Mouse (Mus musculus): ENCODE results near the gene Man1a2. TPM values are rescaled to one million over a fixed set of nuclear protein-coding genes. Genes with fewer than 3 reads are reported as not detected.

The Man1a2 gene
- polyA plus RNA-seq, 1 experiment from 2014 or later = 94.5 TPM

DNA sequence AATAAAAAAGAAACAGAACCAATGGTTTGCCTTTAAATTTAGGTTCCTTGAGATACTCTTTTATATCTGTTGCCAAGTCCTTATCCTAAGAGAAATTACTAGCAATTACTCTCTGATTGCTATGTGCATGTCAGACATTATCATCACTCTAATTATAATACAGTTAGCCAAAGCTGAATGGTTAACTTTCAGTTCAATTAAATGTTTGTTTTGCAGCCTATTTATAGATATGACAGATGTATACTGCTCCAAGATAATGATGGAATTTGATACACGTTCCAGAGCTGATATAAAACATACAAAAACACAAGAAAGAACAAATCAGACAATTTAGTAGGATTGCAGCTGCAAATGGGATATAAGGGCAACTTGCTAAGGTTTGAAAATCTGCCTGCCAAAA, 74.4 kb downstream of the Man1a2 start:
- H3K27me3 ChIP-seq = no peaks in the 10 kb centered on the region
- H3K4me1 ChIP-seq = no peaks in the 10 kb centered on the region
- no peak overlapping the region for H3K4me3 ChIP-seq
- no peak overlapping the region for H3K27ac ChIP-seq
- 83% methylated on average over 1 of the region's 1 CpGs for WGBS
- H3K9ac ChIP-seq = no peak overlapping the region
- no peak for ATAC-seq (ENCODE audit: insufficient number of reproducible peaks, insufficient read depth, low FRiP score, low TSS enrichment)
- no peaks in the 10 kb centered on the region for H3K36me3 ChIP-seq
- H3K4me2 ChIP-seq (replicated peaks) = no peak overlapping the region
- no peaks in the 10 kb centered on the region for H3K9me3 ChIP-seq

DNA sequence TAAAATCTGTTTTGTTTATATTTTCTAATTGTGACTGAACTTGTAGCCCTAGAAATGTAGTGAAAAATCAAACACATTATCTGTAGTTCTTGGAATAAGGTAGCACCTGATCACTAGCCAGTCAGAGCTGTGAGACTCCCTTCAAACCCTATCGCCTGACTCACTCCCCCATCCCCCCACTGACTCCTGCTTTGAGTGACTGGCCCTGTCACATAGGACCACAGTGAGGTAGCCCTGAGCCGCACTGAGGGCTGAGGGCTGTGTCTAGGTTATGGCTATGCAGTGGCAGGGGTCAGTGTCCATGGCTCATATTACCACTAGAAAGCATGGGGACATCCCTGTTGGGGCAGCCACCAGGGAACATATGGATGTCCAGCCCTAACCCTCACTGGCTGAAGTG, 80.8 kb downstream of the Man1a2 start:
- no peak overlapping the region for H3K4me2 ChIP-seq (replicated peaks)
- H3K9ac ChIP-seq = no peak overlapping the region
- H3K36me3 ChIP-seq = 0 out of 2 replicates have a peak, but pooled peaks cover 3% of the 10 kb centered on the region
- no peak for ATAC-seq (ENCODE audit: insufficient number of reproducible peaks, insufficient read depth, low FRiP score, low TSS enrichment)
- H3K27ac ChIP-seq = no peak overlapping the region
- no peaks in the 10 kb centered on the region for H3K9me3 ChIP-seq
- no peaks in the 10 kb centered on the region for H3K27me3 ChIP-seq
- 79% methylated on average over 2 of the region's 2 CpGs for WGBS
- no peaks in the 10 kb centered on the region for H3K4me1 ChIP-seq
- H3K4me3 ChIP-seq = no peak overlapping the region

DNA sequence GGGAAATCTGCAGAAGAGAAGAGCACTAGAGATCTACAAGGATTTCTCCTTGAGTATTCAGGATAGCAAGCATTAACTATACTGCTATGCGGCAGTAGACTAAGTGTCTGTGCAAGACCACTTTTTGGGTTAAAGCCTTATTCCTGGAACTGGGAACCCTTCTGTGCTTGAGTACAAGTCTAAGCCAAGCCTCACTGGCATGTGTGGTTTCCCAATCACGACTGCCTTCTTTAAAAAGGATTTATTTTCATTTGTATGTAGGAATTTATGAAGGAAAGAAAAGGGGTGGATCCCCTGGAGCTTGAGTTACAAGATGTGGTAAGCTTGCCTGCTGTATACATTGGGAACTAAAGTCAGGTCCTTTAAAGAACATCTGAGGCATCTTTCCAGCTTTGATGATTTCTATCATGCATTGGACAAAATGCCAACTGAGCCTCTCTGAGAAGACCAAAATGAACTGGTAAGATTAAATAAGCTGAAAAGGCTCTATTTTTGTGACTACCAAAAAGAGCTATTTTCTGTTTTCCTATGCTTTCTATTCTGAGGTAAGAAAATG, 86.0 kb downstream of the Man1a2 start:
- no peaks in the 10 kb centered on the region for H3K4me1 ChIP-seq
- H3K9ac ChIP-seq = no peak overlapping the region
- no peaks in the 10 kb centered on the region for H3K27me3 ChIP-seq
- H3K36me3 ChIP-seq = 0 out of 2 replicates have a peak, but pooled peaks cover 3% of the 10 kb centered on the region
- H3K9me3 ChIP-seq = no peaks in the 10 kb centered on the region
- H3K4me3 ChIP-seq = no peak overlapping the region
- no peak overlapping the region for H3K4me2 ChIP-seq (replicated peaks)
- 78% methylated on average over 2 of the region's 2 CpGs for WGBS
- no peak for ATAC-seq (ENCODE audit: insufficient number of reproducible peaks, insufficient read depth, low FRiP score, low TSS enrichment)
- no peak overlapping the region for H3K27ac ChIP-seq

DNA sequence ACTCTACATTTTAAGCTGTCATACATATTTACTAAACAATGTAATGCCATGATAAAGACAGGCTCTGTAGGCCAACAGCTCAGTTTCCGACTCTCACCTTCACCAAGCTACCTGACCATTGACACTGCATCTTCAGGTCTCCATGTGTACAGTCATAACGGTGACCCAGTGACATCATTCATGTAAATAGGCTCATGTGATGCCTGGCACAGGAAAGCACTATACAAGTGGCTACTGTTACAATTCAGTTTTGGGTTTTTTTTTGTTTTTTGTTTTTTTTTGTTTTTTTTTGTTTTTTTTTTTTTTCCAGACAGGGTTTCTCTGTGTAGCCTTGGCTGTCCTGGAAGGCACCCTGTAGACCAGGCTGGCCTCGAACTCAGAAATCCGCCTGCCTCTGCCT, 94.2 kb downstream of the Man1a2 start:
- no peak for ATAC-seq (ENCODE audit: insufficient number of reproducible peaks, insufficient read depth, low FRiP score, low TSS enrichment)
- WGBS = 96% methylated on average over 4 of the region's 4 CpGs

DNA sequence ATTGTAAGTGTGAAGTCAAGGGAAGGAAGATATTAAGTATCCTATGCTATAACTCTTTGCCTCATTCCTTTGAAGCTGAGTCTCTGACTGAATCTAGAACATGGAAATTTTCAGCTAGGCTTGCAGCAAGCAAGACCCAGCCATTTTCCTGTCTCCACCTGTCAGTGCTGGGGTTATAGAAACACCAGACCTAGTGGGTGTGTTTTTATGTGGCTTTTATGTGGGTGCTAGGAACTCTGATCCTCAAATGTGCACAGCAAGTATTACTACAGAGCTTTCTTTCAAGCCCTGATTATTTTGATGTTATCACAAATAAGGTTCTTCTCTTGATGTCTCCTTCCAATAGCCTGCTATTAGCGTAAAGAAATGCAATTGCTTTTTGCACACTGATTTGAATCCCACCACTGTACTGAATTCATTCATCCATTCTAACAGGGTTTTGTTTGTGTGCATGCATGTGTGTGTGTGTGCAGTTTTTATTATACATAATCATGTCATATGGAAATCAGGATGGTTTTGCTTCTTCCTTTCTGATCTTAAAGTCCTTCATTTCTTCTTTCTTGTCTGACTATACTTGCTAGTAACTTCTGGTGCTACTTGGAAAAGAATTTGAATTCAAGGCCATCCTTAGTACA, 102.5 kb downstream of the Man1a2 start:
- Histone ChIP-seq H3K36me3 (peaks cover 3% of the 10 kb centered on the region), H3K27me3 (no peaks in the 10 kb centered on the region), H3K27ac (no peak overlapping the region), H3K4me1 (no peaks in the 10 kb centered on the region), H3K9ac (no peak overlapping the region), H3K4me2 (replicated peaks) (no peak overlapping the region), H3K4me3 (no peak overlapping the region), H3K9me3 (no peaks in the 10 kb centered on the region)
- no peak for ATAC-seq (ENCODE audit: insufficient number of reproducible peaks, insufficient read depth, low FRiP score, low TSS enrichment)
- 90% methylated on average over 1 of the region's 1 CpGs for WGBS

More for the DNA sequence above, 94.2 kb downstream of the Man1a2 start:
- Histone ChIP-seq H3K4me2 (replicated peaks) (no peak overlapping the region), H3K36me3 (peaks cover 3% of the 10 kb centered on the region; the same call in 1 of the 2 replicates), H3K27ac (no peak overlapping the region), H3K4me3 (no peak overlapping the region), H3K9me3 (no peaks in the 10 kb centered on the region), H3K9ac (no peak overlapping the region), H3K4me1 (no peaks in the 10 kb centered on the region), H3K27me3 (no peaks in the 10 kb centered on the region)

DNA sequence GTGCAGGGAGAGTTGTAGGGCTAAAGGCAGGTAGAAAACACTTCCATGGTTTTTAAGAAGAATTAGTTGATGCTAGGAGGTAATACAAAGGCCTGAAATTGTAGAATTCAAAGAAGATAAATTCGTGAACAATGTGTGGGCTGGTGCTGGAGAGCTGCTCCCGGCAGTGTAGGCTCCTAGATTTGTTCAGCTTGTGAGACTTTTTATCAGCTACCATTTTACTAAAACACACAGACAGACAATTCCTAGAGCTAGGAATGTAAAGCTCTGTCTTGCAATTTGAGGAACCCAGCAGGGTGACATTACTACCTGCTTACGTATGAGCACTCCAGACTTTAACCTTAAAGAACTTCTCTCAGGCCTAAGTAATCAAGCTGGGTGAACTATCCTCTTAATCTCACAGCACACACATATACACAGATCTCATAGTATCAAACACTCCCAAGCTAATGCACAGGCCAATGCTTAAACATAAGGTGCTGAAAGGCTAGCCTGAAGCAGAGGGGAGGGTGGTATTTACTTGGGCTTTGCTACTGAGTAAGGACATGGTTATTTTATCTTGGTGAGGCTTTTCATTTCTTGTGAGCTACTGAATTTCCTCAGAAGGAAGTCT, 112.6 kb downstream of the Man1a2 start:
- ATAC-seq (ENCODE audit: insufficient number of reproducible peaks, insufficient read depth, low FRiP score, low TSS enrichment) = no peak
- 77% methylated on average over 3 of the region's 3 CpGs for WGBS
- Histone ChIP-seq H3K36me3 (0 out of 2 replicates have a peak, but pooled peaks cover 5% of the 10 kb centered on the region), H3K27ac (no peak overlapping the region), H3K9ac (no peak overlapping the region), H3K27me3 (no peaks in the 10 kb centered on the region), H3K9me3 (no peaks in the 10 kb centered on the region), H3K4me3 (no peak overlapping the region), H3K4me1 (no peaks in the 10 kb centered on the region), H3K4me2 (replicated peaks) (no peak overlapping the region)

DNA sequence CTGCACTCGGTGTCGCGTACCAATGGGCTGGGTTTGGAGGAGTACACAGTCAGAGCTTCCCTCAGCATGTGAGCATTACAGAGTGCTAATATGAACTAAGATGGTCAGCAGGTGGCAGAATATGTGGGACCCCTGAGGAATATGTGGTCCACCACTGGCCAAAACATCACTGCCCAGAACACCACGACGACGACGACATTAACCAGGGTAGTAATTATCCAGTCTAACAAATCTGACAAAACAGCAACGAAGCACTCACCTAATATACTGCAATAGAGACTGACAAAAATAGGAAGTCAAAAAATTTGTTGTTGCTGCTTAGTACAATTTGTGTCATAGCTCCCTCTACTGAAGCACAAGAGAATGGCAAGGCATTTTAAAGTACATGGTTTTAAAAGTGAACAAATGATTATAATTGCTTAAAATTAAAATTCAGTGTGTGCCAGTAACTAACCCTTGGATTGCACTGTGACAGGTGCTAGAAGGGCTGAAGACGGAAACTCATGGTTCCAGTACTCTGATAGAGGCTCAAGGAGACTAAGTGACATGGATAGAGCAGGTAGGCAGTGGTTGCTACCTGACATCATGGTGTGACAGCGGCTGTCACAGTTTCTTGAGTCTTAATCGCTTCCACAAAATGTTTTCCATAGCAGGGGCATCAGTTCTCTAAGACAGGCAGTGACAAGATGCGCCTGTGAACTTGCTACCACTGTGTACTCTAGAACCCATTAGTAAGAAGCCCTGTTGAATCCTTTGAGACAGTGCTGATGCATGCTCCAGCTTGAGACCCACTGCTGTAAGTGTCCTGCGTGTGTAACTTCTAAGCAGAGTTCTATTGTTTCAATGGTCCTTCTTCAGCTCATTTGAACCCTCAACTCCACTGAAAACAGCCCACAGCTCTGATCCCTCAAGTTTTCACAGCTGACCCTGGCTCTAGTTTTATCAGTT, 116.6 kb downstream of the Man1a2 start:
- Histone ChIP-seq H3K27ac (no peak overlapping the region), H3K4me1 (no peaks in the 10 kb centered on the region), H3K9ac (no peak overlapping the region), H3K27me3 (no peaks in the 10 kb centered on the region), H3K9me3 (no peaks in the 10 kb centered on the region), H3K36me3 (no peaks in the 10 kb centered on the region), H3K4me2 (replicated peaks) (no peak overlapping the region), H3K4me3 (no peak overlapping the region)
- WGBS = 83% methylated on average over 13 of the region's 13 CpGs
- no peak for ATAC-seq (ENCODE audit: insufficient number of reproducible peaks, insufficient read depth, low FRiP score, low TSS enrichment)

DNA sequence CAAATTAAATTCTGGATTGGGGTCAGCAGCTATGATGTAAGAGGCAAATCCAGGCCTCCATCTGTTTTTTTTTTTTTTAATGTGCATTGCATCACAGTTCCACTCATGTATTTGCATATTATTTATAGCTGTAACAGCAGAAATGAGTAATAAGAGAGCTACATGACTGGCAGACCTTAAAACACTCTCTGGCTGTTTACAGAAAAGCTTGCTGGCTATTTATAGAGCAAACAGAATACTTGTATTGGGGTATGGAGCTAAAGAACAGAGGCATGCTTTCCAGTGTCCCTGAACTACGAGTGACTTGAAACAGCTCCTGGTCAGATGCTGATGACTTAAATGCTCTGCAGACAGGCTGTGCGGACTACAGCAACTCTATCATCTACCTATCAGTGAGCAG, 121.7 kb downstream of the Man1a2 start:
- 78% methylated on average over 2 of the region's 2 CpGs for WGBS
- no peak overlapping the region for H3K9ac ChIP-seq
- no peak for ATAC-seq (ENCODE audit: insufficient number of reproducible peaks, insufficient read depth, low FRiP score, low TSS enrichment)

DNA sequence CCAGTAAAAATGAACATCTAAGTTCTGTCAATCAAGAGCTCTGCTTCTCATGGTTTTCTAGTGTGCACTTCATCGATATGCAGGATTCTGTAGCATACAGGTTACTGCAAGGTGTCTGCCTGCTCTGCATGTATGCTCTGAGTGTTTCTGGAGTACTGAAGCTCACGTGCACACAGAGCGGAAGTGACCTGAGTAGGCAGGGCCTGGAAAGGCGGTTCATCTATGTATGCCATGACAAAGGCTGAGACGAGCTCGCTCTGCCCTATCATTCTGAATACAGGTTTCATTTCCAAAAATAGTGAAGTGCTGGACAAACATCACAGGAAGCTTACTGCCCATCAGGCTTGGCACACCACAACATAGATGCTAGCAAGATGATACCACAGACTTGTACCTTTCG, 122.8 kb downstream of the Man1a2 start:
- Histone ChIP-seq H3K27ac (no peak overlapping the region), H3K4me1 (no peaks in the 10 kb centered on the region), H3K4me2 (replicated peaks) (no peak overlapping the region), H3K27me3 (no peaks in the 10 kb centered on the region), H3K4me3 (no peak overlapping the region), H3K36me3 (peaks cover 5% of the 10 kb centered on the region; the same call in 1 of the 2 replicates), H3K9ac (no peak overlapping the region), H3K9me3 (no peaks in the 10 kb centered on the region)
- 91% methylated on average over 7 of the region's 7 CpGs for WGBS
- ATAC-seq (ENCODE audit: insufficient number of reproducible peaks, insufficient read depth, low FRiP score, low TSS enrichment) = no peak

More for the DNA sequence above, 121.7 kb downstream of the Man1a2 start:
- Histone ChIP-seq H3K9me3 (no peaks in the 10 kb centered on the region), H3K4me3 (no peak overlapping the region), H3K4me1 (no peaks in the 10 kb centered on the region), H3K27ac (no peak overlapping the region), H3K27me3 (no peaks in the 10 kb centered on the region), H3K36me3 (peaks cover 5% of the 10 kb centered on the region; the same call in 1 of the 2 replicates), H3K4me2 (replicated peaks) (no peak overlapping the region)

DNA sequence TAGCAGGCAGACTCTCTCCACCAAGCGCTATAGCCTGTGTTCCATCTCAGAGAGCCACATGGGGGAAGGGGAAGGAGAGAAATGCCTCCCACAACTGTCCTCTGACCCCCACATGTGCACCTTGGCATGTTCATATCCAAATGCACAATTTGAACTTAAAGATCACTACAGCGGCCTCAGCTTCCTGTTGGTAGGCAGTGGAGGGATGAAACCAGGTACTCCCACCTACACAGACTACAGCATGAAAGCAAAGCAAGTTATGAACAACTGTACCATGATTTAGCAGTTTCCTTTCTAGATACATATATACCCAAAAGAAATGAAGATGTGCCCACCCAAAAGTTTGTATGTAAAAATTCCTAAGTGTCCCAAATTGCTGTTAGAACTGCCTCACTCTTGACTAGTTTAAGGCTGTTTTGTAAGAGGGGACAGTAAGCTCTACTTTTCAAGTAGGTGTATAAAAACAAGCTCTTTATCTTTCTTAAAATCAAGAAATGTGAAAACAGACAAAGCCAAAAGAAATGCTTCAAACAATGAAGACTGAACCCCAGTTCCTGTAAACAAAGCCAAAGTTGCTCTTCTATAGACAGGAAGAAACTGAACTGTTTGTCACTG, 123.6 kb downstream of the Man1a2 start:
- Histone ChIP-seq H3K27me3 (no peaks in the 10 kb centered on the region), H3K4me2 (replicated peaks) (no peak overlapping the region), H3K4me3 (no peak overlapping the region), H3K27ac (no peak overlapping the region), H3K4me1 (no peaks in the 10 kb centered on the region), H3K36me3 (peaks cover 5% of the 10 kb centered on the region; the same call in 1 of the 2 replicates), H3K9ac (no peak overlapping the region), H3K9me3 (no peaks in the 10 kb centered on the region)
- WGBS = 87% methylated on average over 2 of the region's 2 CpGs
- no peak for ATAC-seq (ENCODE audit: insufficient number of reproducible peaks, insufficient read depth, low FRiP score, low TSS enrichment)

DNA sequence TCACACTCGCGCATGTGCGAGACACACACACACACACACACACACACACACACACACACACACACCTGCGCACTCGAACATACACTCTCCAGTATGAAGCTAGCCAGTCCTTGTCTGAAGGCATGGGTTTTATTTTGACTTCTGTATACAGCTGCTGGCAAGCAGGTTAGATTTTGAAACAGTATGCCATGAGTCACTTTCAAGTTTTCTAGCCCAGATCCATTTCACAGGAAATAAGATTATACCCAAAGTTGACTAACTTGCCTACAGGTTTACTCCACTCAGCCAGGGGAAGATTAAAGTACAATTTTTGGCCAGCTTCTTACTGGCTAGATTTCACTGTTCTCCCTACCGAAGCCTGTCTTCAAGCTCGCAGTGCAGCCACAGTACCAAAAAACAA, 125.9 kb downstream of the Man1a2 start:
- Histone ChIP-seq H3K4me1 (no peaks in the 10 kb centered on the region), H3K9ac (no peak overlapping the region), H3K27ac (no peak overlapping the region), H3K9me3 (no peaks in the 10 kb centered on the region), H3K27me3 (no peaks in the 10 kb centered on the region), H3K4me2 (replicated peaks) (no peak overlapping the region), H3K4me3 (no peak overlapping the region), H3K36me3 (peaks cover 5% of the 10 kb centered on the region; the same call in 1 of the 2 replicates)
- no peak for ATAC-seq (ENCODE audit: insufficient number of reproducible peaks, insufficient read depth, low FRiP score, low TSS enrichment)
- 96% methylated on average over 7 of the region's 7 CpGs for WGBS

Measured in embryonic facial prominence, embryonic 12.5 days (tissue).